Mouse (Mus musculus): Measurements from ENCODE around the gene Smim22. TPM values are rescaled to one million over a fixed set of nuclear protein-coding genes. Genes with fewer than 3 reads are reported as not detected.
A peak's percentile ranks its signal among the peaks of the same experiment; 100 is the strongest.

Gene Smim22
- polyA plus RNA-seq, 1 experiment from 2014 or later: not detected

DNA sequence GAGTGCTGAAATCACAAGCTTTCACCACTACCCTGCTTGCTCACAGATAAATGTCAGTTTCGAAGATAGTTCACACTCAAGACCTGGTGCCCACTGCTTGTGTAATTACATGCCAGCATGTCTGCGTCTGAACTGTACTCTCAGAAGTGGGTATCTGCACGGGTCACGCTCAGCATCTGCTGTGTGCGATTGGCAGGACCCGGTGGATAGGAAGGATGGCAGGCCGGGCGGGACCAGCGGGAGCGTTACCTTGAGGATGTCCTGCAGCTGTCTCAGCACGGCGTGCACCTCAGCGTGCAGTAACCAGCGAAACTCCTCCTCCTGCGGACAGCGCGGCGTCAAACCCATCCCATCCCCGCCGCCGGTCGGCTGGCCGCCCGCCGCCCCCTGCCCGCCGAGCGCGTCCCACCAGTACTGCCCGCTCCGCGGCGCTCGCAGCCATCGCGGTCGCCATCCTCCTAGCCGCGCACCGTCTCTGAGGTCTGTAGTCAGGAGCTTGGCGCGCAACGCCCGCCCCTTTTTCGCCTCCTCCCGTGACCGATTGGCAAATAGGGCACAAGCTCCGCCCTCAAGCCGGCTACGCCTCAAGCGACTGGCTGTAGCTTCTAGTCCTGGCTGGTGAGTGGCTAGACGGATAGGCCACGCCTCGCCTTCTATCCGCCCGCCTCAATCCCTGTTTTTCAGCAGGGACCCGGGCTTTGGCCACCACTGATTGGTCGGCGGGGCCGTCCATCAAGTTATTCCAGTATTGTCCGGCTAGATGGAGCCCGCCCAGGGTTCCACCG is 6.2 kb downstream of the Smim22 start, which contains the start of gene Rogdi:
TSS of gene Rogdi (minus strand) at position 500 of the 785 bp plus-strand sequence.
- H3K4me2 ChIP-seq (ENCODE audit: low read length): peak within 1 kb of the TSS; percentile 69
- 1% methylated on average over 63 of the region's 63 CpGs for WGBS
- peak within 1 kb of the TSS; percentile 69 for H3K9ac ChIP-seq (replicated peaks; ENCODE audit: low read length)
- H3K4me1 ChIP-seq (ENCODE audit: control insufficient read depth, insufficient read depth, low read length): peaks cover 12% of the 10 kb centered on the region
- H3K4me3 ChIP-seq (replicated peaks; ENCODE audit: low read depth, low read length): peak within 1 kb of the TSS; percentile 66
- peak within 1 kb of the TSS; percentile 80 for H3K27ac ChIP-seq (replicated peaks; ENCODE audit: low read depth, low read length)
- peaks cover 50% of the 10 kb centered on the region for H3K36me3 ChIP-seq (ENCODE audit: control insufficient read depth, insufficient read depth, low read length)
- ATAC-seq (ENCODE audit: low FRiP score, low TSS enrichment): peak; percentile 99
- H3K27me3 ChIP-seq (ENCODE audit: control insufficient read depth, insufficient read depth, low read length): no peaks in the 10 kb centered on the region
- peak; percentile 99 for DNase-seq
- H3K9me3 ChIP-seq (ENCODE audit: control insufficient read depth, low read length): no peaks in the 10 kb centered on the region

DNA sequence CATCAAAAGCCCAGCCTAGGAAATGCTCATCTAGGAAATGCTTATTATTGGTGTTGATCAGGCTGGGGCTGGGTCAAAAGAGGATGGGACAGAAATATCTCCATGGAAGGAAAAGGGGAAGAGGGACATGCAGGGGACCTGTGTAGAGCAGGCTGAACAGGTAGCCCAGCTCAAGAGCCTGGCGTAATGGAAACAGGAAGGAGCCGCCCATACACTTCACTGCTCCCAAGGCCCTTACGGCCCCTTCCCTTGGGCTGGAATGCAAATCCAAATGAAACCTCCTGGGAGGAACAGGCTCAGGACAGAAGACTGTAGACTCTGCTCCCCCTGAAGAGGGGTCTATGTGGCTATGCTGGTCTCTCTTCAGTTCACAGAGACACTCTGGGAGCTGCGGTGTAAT is 7.5 kb downstream of the Smim22 start:
- Histone ChIP-seq H3K4me3 (replicated peaks; ENCODE audit: low read depth, low read length) (no peak overlapping the region), H3K27ac (replicated peaks; ENCODE audit: low read depth, low read length) (no peak overlapping the region), H3K27me3 (ENCODE audit: control insufficient read depth, insufficient read depth, low read length) (no peaks in the 10 kb centered on the region), H3K9ac (replicated peaks; ENCODE audit: low read length) (no peak overlapping the region), H3K9me3 (ENCODE audit: control insufficient read depth, low read length) (no peaks in the 10 kb centered on the region), H3K4me2 (ENCODE audit: low read length) (no peak overlapping the region), H3K4me1 (ENCODE audit: control insufficient read depth, insufficient read depth, low read length) (peaks cover 12% of the 10 kb centered on the region), H3K36me3 (ENCODE audit: control insufficient read depth, insufficient read depth, low read length) (peaks cover 54% of the 10 kb centered on the region)
- WGBS: 95% methylated on average over 4 of the region's 4 CpGs
- ATAC-seq (ENCODE audit: low FRiP score, low TSS enrichment): no peak
- DNase-seq: no peak

DNA sequence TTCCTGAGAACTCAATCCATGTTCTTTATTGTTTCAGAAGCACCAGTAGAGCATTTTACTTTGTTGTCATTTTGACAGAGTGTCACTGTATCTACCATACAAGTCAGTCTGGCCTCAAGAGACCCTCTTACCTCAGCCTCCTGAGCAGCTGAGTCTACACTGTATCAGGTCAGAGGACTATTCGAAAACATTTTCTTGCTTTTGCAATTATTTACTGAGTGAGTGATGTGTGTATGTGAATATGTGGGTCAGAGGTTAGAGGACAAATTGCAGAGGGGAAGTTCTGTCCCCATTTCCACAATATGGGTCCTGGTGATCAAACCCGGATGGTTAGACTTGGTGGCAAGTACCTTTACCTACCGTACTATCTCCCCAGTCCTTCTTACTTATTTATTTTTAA is 16.9 kb downstream of the Smim22 start:
- no peak overlapping the region for H3K4me2 ChIP-seq (ENCODE audit: low read length)
- DNase-seq: no peak
- no peaks in the 10 kb centered on the region for H3K9me3 ChIP-seq (ENCODE audit: control insufficient read depth, low read length)
- 97% methylated on average over 3 of the region's 3 CpGs for WGBS
- H3K4me1 ChIP-seq (ENCODE audit: control insufficient read depth, insufficient read depth, low read length): no peaks in the 10 kb centered on the region
- H3K36me3 ChIP-seq (ENCODE audit: control insufficient read depth, insufficient read depth, low read length): peaks cover 100% of the 10 kb centered on the region
- no peak overlapping the region for H3K9ac ChIP-seq (replicated peaks; ENCODE audit: low read length)
- H3K27ac ChIP-seq (replicated peaks; ENCODE audit: low read depth, low read length): no peak overlapping the region
- ATAC-seq (ENCODE audit: low FRiP score, low TSS enrichment): no peak
- no peaks in the 10 kb centered on the region for H3K27me3 ChIP-seq (ENCODE audit: control insufficient read depth, insufficient read depth, low read length)
- H3K4me3 ChIP-seq (replicated peaks; ENCODE audit: low read depth, low read length): no peak overlapping the region

DNA sequence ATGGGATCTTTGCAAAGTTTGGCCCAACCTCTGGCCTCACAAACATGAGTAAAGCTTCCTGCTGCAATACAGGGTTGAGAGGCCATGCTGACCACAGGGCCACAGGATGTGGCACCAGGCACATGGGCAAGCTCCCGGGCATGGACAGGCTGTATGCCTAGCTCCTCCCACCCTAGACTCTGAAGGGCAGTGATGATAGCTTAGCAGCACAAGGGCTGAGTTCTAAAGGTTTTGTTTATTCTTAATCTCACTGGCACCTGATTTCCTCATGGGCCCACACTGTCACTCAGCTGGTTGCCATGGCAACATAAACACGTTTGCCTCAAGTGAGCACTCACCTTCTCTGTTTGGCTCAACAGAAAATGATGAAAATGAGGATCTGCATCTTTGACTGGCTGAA is 22.8 kb downstream of the Smim22 start:
- H3K27me3 ChIP-seq (ENCODE audit: control insufficient read depth, insufficient read depth, low read length): no peaks in the 10 kb centered on the region
- WGBS: 66% methylated on average over 2 of the region's 2 CpGs
- H3K4me2 ChIP-seq (ENCODE audit: low read length): no peak overlapping the region
- no peaks in the 10 kb centered on the region for H3K9me3 ChIP-seq (ENCODE audit: control insufficient read depth, low read length)
- DNase-seq (peak; percentile 21), ATAC-seq (ENCODE audit: low FRiP score, low TSS enrichment) (no peak)
- H3K36me3 ChIP-seq (ENCODE audit: control insufficient read depth, insufficient read depth, low read length): peaks cover 100% of the 10 kb centered on the region
- H3K4me1 ChIP-seq (ENCODE audit: control insufficient read depth, insufficient read depth, low read length): no peaks in the 10 kb centered on the region
- H3K27ac ChIP-seq (replicated peaks; ENCODE audit: low read depth, low read length): no peak overlapping the region
- H3K4me3 ChIP-seq (replicated peaks; ENCODE audit: low read depth, low read length): no peak overlapping the region
- no peak overlapping the region for H3K9ac ChIP-seq (replicated peaks; ENCODE audit: low read length)

DNA sequence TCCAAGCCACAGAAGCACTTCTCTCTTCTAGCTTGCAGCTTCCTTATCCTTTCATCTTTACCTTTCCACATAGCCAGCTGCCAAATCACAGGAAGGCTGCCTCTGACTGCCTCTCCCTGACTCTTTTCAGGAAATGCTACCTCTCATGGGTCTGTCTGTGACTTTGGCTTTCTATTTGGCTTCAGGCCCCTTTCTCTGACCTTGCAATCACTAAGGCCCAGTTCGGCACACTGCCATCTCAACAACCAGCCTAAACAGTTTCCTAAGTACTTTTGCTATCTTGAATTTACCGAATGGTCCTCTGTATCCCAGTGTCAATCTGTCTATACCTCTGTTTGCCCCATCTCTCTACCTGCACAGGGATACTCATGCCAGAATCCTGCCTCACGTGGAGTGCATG is 28.5 kb downstream of the Smim22 start:
- ATAC-seq (ENCODE audit: low FRiP score, low TSS enrichment) (no peak), DNase-seq (no peak)
- Histone ChIP-seq H3K4me3 (replicated peaks; ENCODE audit: low read depth, low read length) (no peak overlapping the region), H3K36me3 (ENCODE audit: control insufficient read depth, insufficient read depth, low read length) (peaks cover 98% of the 10 kb centered on the region), H3K27me3 (ENCODE audit: control insufficient read depth, insufficient read depth, low read length) (no peaks in the 10 kb centered on the region), H3K4me2 (ENCODE audit: low read length) (no peak overlapping the region), H3K9me3 (ENCODE audit: control insufficient read depth, low read length) (no peaks in the 10 kb centered on the region), H3K4me1 (ENCODE audit: control insufficient read depth, insufficient read depth, low read length) (no peaks in the 10 kb centered on the region), H3K9ac (replicated peaks; ENCODE audit: low read length) (no peak overlapping the region), H3K27ac (replicated peaks; ENCODE audit: low read depth, low read length) (no peak overlapping the region)
- WGBS: 97% methylated on average over 3 of the region's 3 CpGs

DNA sequence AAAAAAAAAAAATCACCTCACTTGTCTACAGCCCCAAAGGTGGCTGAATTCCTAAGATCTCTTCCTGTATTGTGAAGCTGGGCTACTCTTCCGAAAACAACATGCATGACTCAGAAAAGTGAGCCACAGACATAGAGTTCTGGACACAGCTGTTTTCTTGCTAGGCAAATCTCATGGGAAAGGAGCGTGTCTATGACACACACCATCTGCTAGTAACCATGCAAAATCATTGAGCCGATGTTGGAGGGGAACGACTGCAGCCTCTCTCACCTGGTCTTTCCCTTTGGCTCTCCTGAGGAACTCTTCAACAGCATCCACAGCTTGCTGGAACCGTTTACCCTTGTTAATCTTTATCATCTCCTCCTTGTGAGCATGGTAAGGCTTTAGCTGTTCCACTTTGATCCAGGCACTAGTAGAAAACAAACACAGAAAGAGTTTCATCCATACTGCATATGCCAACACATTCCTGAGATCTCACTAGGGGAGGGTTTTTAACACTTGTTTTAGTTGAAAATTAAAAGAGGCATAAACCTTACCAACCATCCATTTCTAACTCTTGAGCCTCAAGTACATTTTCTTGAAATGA is 29.7 kb downstream of the Smim22 start:
- no peak for ATAC-seq (ENCODE audit: low FRiP score, low TSS enrichment)
- 79% methylated on average over 5 of the region's 5 CpGs for WGBS
- no peaks in the 10 kb centered on the region for H3K9me3 ChIP-seq (ENCODE audit: control insufficient read depth, low read length)

DNA sequence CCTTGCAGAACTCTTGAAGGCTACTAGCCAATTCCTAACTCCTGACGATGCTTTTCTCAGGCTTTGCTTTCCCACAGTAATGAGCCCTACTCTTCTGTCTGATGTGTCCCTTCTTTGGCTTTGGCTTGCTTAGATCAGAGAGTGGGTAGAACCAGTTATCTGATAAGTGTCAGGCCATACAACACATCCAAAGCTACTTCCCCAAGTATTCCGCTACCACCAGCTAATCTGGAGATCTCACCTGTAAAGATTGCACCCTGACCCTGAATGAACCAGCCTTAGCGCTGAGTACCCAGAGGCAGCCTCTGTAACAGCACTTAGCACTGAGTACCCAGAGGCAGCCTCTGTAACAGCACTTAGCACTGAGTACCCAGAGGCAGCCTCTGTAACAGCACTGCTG is 38.2 kb downstream of the Smim22 start:
- no peaks in the 10 kb centered on the region for H3K27me3 ChIP-seq (ENCODE audit: control insufficient read depth, insufficient read depth, low read length)
- H3K4me1 ChIP-seq (ENCODE audit: control insufficient read depth, insufficient read depth, low read length): peaks cover 10% of the 10 kb centered on the region
- H3K4me3 ChIP-seq (replicated peaks; ENCODE audit: low read depth, low read length): no peak overlapping the region
- peaks cover 74% of the 10 kb centered on the region for H3K36me3 ChIP-seq (ENCODE audit: control insufficient read depth, insufficient read depth, low read length)
- H3K27ac ChIP-seq (replicated peaks; ENCODE audit: low read depth, low read length): no peak overlapping the region
- H3K4me2 ChIP-seq (ENCODE audit: low read length): no peak overlapping the region
- ATAC-seq (ENCODE audit: low FRiP score, low TSS enrichment): no peak
- WGBS: 100% methylated on average over 3 of the region's 3 CpGs
- DNase-seq: no peak
- no peak overlapping the region for H3K9ac ChIP-seq (replicated peaks; ENCODE audit: low read length)
- no peaks in the 10 kb centered on the region for H3K9me3 ChIP-seq (ENCODE audit: control insufficient read depth, low read length)

More for the DNA sequence above, 29.7 kb downstream of the Smim22 start:
- Histone ChIP-seq H3K4me2 (ENCODE audit: low read length) (no peak overlapping the region), H3K9ac (replicated peaks; ENCODE audit: low read length) (no peak overlapping the region), H3K27me3 (ENCODE audit: control insufficient read depth, insufficient read depth, low read length) (no peaks in the 10 kb centered on the region), H3K4me1 (ENCODE audit: control insufficient read depth, insufficient read depth, low read length) (no peaks in the 10 kb centered on the region), H3K36me3 (ENCODE audit: control insufficient read depth, insufficient read depth, low read length) (peaks cover 98% of the 10 kb centered on the region), H3K27ac (replicated peaks; ENCODE audit: low read depth, low read length) (no peak overlapping the region), H3K4me3 (replicated peaks; ENCODE audit: low read depth, low read length) (no peak overlapping the region)
- no peak for DNase-seq

DNA sequence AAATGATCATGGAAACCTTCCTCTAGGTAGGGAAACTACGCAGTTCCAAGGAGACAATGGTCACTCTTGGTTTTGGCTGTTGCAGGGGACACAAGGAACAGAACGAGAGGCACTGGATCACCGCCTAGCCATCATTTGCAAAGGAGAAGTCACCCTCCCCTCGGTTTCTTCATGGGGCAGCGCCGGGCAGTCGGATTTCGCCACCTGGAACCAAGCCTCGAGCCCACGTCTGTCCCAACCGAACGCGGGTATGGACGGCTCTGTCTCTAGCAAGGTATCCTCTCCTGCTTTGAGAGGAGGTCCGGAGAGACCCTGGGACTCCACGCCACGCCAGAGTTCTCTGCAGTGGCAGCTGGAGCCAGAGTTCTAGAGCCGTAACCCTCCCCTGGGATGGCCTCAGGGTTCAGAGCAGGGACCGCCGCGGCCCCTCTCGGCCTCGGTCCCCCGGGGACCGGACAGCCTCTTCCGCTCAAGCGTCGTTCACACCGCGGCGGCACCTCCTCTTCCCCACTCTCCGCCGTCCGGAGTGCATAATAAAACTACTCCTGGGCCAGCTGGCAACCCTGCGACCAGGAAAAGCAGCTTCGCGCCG is 42.2 kb downstream of the Smim22 start:
- Histone ChIP-seq H3K9me3 (ENCODE audit: control insufficient read depth, low read length) (no peaks in the 10 kb centered on the region), H3K4me2 (ENCODE audit: low read length) (peak overlapping the region; percentile 77), H3K4me1 (ENCODE audit: control insufficient read depth, insufficient read depth, low read length) (peaks cover 18% of the 10 kb centered on the region), H3K27me3 (ENCODE audit: control insufficient read depth, insufficient read depth, low read length) (no peaks in the 10 kb centered on the region), H3K9ac (replicated peaks; ENCODE audit: low read length) (peak overlapping the region; percentile 86), H3K36me3 (ENCODE audit: control insufficient read depth, insufficient read depth, low read length) (peaks cover 44% of the 10 kb centered on the region), H3K27ac (replicated peaks; ENCODE audit: low read depth, low read length) (peak overlapping the region; percentile 91), H3K4me3 (replicated peaks; ENCODE audit: low read depth, low read length) (peak overlapping the region; percentile 96)
- peak; percentile 46 for ATAC-seq (ENCODE audit: low FRiP score, low TSS enrichment)
- no peak for DNase-seq
- under 1% methylated on average over 38 of the region's 38 CpGs for WGBS
